Mouse (Mus musculus) gonadal fat pad, adult 2 months (tissue): ENCODE results near the gene Add3. TPM values are rescaled to one million over a fixed set of nuclear protein-coding genes. Genes with fewer than 3 reads are reported as not detected.

Experiments
- DNase-seq: peaks from one replicate; pipeline ENCODE4 v3.0.0-alpha.2; 2012; ENCODE audit warnings: low read depth
- polyA plus RNA-seq: library from polyadenylated mRNA; depleted of rRNA; stranded (reverse); fragments of >200 nt; gene quantifications from 2 replicates; pipeline ENCODE4 v1.2.3, GENCODE M21; 2012

The Add3 gene
- polyA plus RNA-seq, 1 experiment = 31.6 TPM

GRCm38 (mm10) chr19:53130399-53131175, 9.7 kb upstream of the Add3 start:
- DNase-seq = no peak

GRCm38 (mm10) chr19:53132471-53132870, 7.8 kb upstream of the Add3 start:
- no peak for DNase-seq

- no peak for DNase-seq
These were observed 3.7 kb upstream of the Add3 start for GRCm38 (mm10) chr19:53136336-53137090.

- peak; percentile 87 for DNase-seq
These were observed 3.0 kb upstream of the Add3 start for GRCm38 (mm10) chr19:53137116-53137670.

- no peak for DNase-seq
These were observed 584 bp downstream of the Add3 start for GRCm38 (mm10) chr19:53140804-53141250.

GRCm38 (mm10) chr19:53141251-53142072, 1.2 kb downstream of the Add3 start:
- no peak for DNase-seq

GRCm38 (mm10) chr19:53142190-53143107, 2.2 kb downstream of the Add3 start:
- peak; percentile 88 for DNase-seq

- peak; percentile 97 for DNase-seq
These were observed 3.1 kb downstream of the Add3 start for GRCm38 (mm10) chr19:53143108-53143971.

GRCm38 (mm10) chr19:53145075-53145474, 4.8 kb downstream of the Add3 start:
- no peak for DNase-seq

GRCm38 (mm10) chr19:53149381-53149780, 9.1 kb downstream of the Add3 start:
- DNase-seq = no peak

GRCm38 (mm10) chr19:53152451-53152850, 12.2 kb downstream of the Add3 start:
- DNase-seq = no peak

- no peak for DNase-seq
These were observed 12.9 kb downstream of the Add3 start for GRCm38 (mm10) chr19:53153096-53153495.

- no peak for DNase-seq
These were observed 13.9 kb downstream of the Add3 start for GRCm38 (mm10) chr19:53154156-53154555.

GRCm38 (mm10) chr19:53156361-53156760, 16.1 kb downstream of the Add3 start:
- DNase-seq = no peak

- DNase-seq = no peak
These were observed 16.9 kb downstream of the Add3 start for GRCm38 (mm10) chr19:53157176-53157575.

- no peak for DNase-seq
These were observed 19.1 kb downstream of the Add3 start for GRCm38 (mm10) chr19:53159351-53159750.

GRCm38 (mm10) chr19:53162927-53163326, 22.7 kb downstream of the Add3 start:
- DNase-seq = no peak

- no peak for DNase-seq
These were observed 24.4 kb downstream of the Add3 start for GRCm38 (mm10) chr19:53164645-53165044.
